Mouse (Mus musculus) heart, postnatal 0 days (tissue): Measurements from ENCODE around the gene Supt3. TPM values are rescaled to one million over a fixed set of nuclear protein-coding genes. Genes with fewer than 3 reads are reported as not detected.

ENCODE experiments used
- ATAC-seq: fragments of 200-750 bp; cut with Nextera tagmentation; 2 replicates; pipeline ENCODE4 v1.8.0; 2017; ENCODE audit warnings: low read depth, moderate number of reproducible peaks, moderate library complexity; ENCODE audit not compliant: insufficient read depth
- DNase-seq: peaks from one replicate; pipeline ENCODE4 v3.0.0-alpha.2; 2016; ENCODE audit warnings: low spot score
- H3K27ac ChIP-seq: fragments of 300-500 bp; sonication (generic); 2 replicates; pipeline ENCODE4 v1.5.1; 2014; ENCODE audit warnings: low read depth, mild to moderate bottlenecking
- H3K27me3 ChIP-seq: fragments of 300-500 bp; sonication (generic); 2 replicates; pipeline ENCODE4 v1.6.1; 2014; ENCODE audit warnings: low read length, mixed read lengths; ENCODE audit not compliant: control insufficient read depth, insufficient read depth
- H3K36me3 ChIP-seq: fragments of 300-500 bp; sonication (generic); replicated peaks from 2 replicates; pipeline ENCODE4 v1.6.1; 2014; ENCODE audit warnings: low read length, mixed read lengths; ENCODE audit not compliant: control insufficient read depth, insufficient read depth
- H3K4me1 ChIP-seq: fragments of 300-500 bp; sonication (generic); 2 replicates; pipeline ENCODE4 v1.6.1; 2014; ENCODE audit warnings: antibody characterized with exemption; ENCODE audit not compliant: control insufficient read depth, insufficient read depth
- H3K4me2 ChIP-seq: fragments of 300-500 bp; sonication (generic); 2 replicates; pipeline ENCODE4 v1.6.1; 2014; ENCODE audit warnings: low read depth, mild to moderate bottlenecking, low read length, moderate library complexity
- H3K4me3 ChIP-seq: fragments of 300-500 bp; sonication (generic); 2 replicates; pipeline ENCODE4 v1.5.1; 2014; ENCODE audit warnings: low read depth, low read length
- H3K9ac ChIP-seq: fragments of 300-500 bp; sonication (generic); replicated peaks from 2 replicates; pipeline ENCODE4 v1.6.1; 2014; ENCODE audit warnings: low read depth, low read length, mixed read lengths
- H3K9me3 ChIP-seq: fragments of 300-500 bp; sonication (generic); replicated peaks from 2 replicates; pipeline ENCODE4 v1.6.1; 2016; ENCODE audit warnings: low read length; ENCODE audit not compliant: control insufficient read depth
- CTCF ChIP-seq: IDR thresholded peaks from 2 replicates; pipeline ENCODE4 v1.5.1; 2016; ENCODE audit warnings: antibody characterized with exemption, control low read depth, low read depth
- EP300 ChIP-seq: IDR thresholded peaks from 2 replicates; pipeline ENCODE4 v1.6.1; 2016; ENCODE audit warnings: antibody characterized with exemption, low read depth
- WGBS: fragments of 180-500 bp; shearing (Covaris S2); extraction: QIAGEN DNeasy Blood & Tissue Kit; methylation state at CpG from one replicate; pipeline ENCODE4 v1.1.7; 2014; 5-methylcytosine and 5-hydroxymethylcytosine counted together
- polyA plus RNA-seq: library from polyadenylated mRNA; unstranded; fragments of >200 nt; fragmentation: Nextera tagmentation; extraction: Ambion mirVana; gene quantifications from 2 replicates; pipeline ENCODE4 v1.2.1, GENCODE M21; 2015
- total RNA-seq: library from RNA; depleted of rRNA; stranded (reverse); fragments of >200 nt; gene quantifications from 2 replicates; pipeline ENCODE4 v1.2.3, GENCODE M21; 2014; ENCODE audit warnings: low replicate concordance

Gene Supt3
- total and polyA plus RNA-seq, 2 experiments from 2014 or later, result 4.3 to 19.5 TPM

DNA sequence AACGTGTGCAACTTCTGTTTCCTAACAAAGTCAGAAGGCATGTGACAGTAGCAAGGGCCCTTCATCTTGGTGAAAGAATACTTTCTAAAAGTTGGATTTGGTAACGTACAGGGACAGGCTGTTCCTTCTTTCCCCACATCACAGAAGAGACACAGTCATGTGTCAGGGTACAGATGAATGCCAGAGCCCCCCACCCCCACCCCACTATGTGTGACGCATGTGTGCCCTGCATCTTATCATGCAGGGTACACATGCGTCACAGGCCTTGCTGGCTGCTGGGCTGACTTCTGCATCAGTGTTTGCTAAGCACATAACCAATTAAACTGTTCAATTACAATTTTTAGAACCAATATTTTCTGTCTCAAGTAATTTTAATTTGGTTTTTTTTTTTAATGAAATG is 231.7 kb downstream of the Supt3 start:
- no peak overlapping the region for H3K27ac ChIP-seq
- peak; percentile 77; the same call in 1 of the 2 replicates for ATAC-seq
- no peak overlapping the region for H3K9ac ChIP-seq
- no peaks in the 10 kb centered on the region for H3K4me1 ChIP-seq
- WGBS, result 38% methylated on average over 4 of the region's 4 CpGs
- no peaks in the 10 kb centered on the region for H3K9me3 ChIP-seq
- H3K27me3 ChIP-seq, result no peaks in the 10 kb centered on the region
- DNase-seq, result no peak
- no peak overlapping the region for H3K4me2 ChIP-seq
- no peaks in the 10 kb centered on the region for H3K36me3 ChIP-seq
- no peak for TF ChIP-seq CTCF
- no peak for TF ChIP-seq EP300
- no peak overlapping the region for H3K4me3 ChIP-seq

DNA sequence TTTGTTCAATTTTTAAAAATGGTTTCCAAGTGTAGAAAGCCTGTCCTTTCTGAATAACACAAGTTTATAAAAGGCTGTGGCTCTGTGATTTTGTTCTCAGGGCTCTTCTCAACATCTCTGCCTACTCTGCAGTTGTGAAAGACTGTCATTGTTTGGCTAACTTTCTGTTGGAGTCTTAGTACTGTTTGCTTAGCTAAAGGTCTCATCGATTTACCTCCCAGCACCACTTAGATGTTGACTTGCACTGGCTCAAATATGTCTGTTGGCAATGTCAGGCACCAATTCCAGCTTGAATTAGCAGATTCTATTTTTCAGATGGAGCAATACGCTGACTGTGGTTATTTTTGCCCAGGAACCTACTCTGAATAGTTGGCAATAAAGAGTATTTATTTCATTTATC is 233.5 kb downstream of the Supt3 start:
- no peak for TF ChIP-seq EP300
- no peak for TF ChIP-seq CTCF
- Histone ChIP-seq H3K4me3 (no peak overlapping the region), H3K9ac (no peak overlapping the region), H3K9me3 (no peaks in the 10 kb centered on the region), H3K36me3 (no peaks in the 10 kb centered on the region), H3K27ac (no peak overlapping the region), H3K4me1 (no peaks in the 10 kb centered on the region), H3K27me3 (no peaks in the 10 kb centered on the region), H3K4me2 (no peak overlapping the region)
- ATAC-seq, result no peak
- no peak for DNase-seq
- 76% methylated on average over 2 of the region's 2 CpGs for WGBS

DNA sequence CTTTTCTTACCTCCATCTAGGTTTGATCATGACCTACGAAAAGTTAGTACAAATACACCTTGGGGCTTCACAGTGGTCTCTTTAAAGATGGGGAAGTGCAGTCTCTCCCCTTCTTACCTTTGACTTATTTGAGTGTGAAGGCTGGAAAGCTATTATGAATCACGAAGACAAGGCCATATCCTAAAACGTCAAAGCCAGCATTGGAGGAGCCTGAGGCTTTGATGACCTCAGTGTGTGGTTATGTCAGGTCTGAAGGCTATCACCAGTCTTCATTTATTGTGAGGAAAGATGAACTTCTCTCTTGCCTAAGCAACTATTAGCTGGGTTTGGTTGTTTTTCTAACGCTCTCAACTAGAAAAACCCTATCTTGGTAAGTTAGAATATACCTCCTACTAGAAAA is 239.8 kb downstream of the Supt3 start:
- WGBS, result 77% methylated on average over 4 of the region's 4 CpGs
- DNase-seq (no peak), ATAC-seq (no peak)
- H3K36me3 ChIP-seq, result no peaks in the 10 kb centered on the region
- no peak overlapping the region for H3K4me3 ChIP-seq
- H3K27me3 ChIP-seq, result no peaks in the 10 kb centered on the region
- H3K9me3 ChIP-seq, result no peaks in the 10 kb centered on the region
- no peak overlapping the region for H3K27ac ChIP-seq
- no peak overlapping the region for H3K9ac ChIP-seq
- no peak overlapping the region for H3K4me2 ChIP-seq
- H3K4me1 ChIP-seq, result peaks cover 9% of the 10 kb centered on the region; the same call in 1 of the 2 replicates
- TF ChIP-seq EP300, result no peak
- TF ChIP-seq CTCF, result no peak

DNA sequence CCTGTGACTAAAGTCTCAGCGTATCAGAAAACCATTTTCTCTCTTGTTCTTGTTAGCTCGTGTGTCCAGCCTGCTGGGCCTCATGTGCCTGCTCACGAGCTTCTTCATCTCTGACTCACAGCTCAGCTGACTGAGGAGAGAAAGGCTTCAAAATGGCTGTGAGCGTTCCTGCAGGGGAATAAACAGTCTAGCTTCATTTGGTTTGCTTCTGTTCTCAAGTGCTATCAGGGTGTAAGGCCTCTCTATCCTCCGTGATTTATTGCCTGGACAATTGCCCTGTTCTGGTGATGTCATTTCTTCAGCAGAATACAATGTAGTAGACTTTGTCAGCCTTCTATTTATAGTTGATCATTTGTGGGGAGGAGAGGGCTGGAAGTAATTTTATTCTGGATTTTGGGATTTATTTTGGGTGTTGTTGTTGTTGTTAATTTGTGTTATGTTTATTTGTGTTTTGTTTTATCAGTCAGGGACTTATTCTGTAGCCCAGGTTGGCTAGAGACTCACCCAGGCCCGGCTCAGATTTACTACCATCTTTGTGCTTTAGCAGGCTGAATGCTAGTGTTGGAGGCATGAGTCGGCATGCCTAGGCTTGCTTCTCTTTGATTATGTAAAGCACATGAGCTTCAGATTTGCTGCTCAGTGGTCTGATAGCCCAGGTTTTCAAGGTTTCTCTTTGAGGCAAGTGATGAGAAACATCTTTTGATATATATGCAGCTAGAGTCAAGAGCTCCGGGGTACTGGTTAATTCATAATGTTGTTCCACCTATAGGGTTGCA is 243.4 kb downstream of the Supt3 start:
- peaks cover 9% of the 10 kb centered on the region; the same call in 1 of the 2 replicates for H3K4me1 ChIP-seq
- ATAC-seq, result peak; percentile 93

GRCm38 (mm10) chr17:45028441-45028840 is 251.5 kb downstream of the Supt3 start:
- Histone ChIP-seq H3K4me1 (peaks cover 4% of the 10 kb centered on the region), H3K4me3 (no peak overlapping the region), H3K36me3 (no peaks in the 10 kb centered on the region), H3K27ac (peak overlapping the region; percentile 48), H3K27me3 (no peaks in the 10 kb centered on the region), H3K4me2 (no peak overlapping the region), H3K9ac (no peak overlapping the region), H3K9me3 (no peaks in the 10 kb centered on the region)
- TF ChIP-seq CTCF (no peak), EP300 (no peak)
- 31% methylated on average over 3 of the region's 3 CpGs for WGBS
- ATAC-seq (peak; percentile 83), DNase-seq (peak; percentile 54)

More for the DNA sequence above, 243.4 kb downstream of the Supt3 start:
- peak; percentile 65 for DNase-seq
- Histone ChIP-seq H3K9me3 (no peaks in the 10 kb centered on the region), H3K27ac (peak overlapping the region; percentile 79), H3K9ac (no peak overlapping the region), H3K4me3 (no peak overlapping the region), H3K4me2 (no peak overlapping the region), H3K36me3 (no peaks in the 10 kb centered on the region), H3K27me3 (no peaks in the 10 kb centered on the region)
- 40% methylated on average over 8 of the region's 8 CpGs for WGBS
- TF ChIP-seq EP300 (no peak), CTCF (no peak)
